Mouse (Mus musculus): Measurements from ENCODE around the gene Lgr6. TPM values are rescaled to one million over a fixed set of nuclear protein-coding genes. Genes with fewer than 3 reads are reported as not detected.

The Lgr6 gene
- polyA plus RNA-seq, 1 experiment from 2014 or later: 0.61 TPM

GRCm38 (mm10) chr1:135061300-135061699 lies 43.8 kb downstream of the Lgr6 start:
- ATAC-seq (replicated peaks): no peak
- Histone ChIP-seq H3K4me1 (no peaks in the 10 kb centered on the region), H3K4me2 (replicated peaks) (no peak overlapping the region), H3K4me3 (no peak overlapping the region), H3K27ac (replicated peaks) (no peak overlapping the region), H3K9ac (replicated peaks) (no peak overlapping the region), H3K36me3 (no peaks in the 10 kb centered on the region), H3K27me3 (no peaks in the 10 kb centered on the region), H3K9me3 (no peaks in the 10 kb centered on the region)
- 96% methylated on average over 6 of the region's 6 CpGs for WGBS

GRCm38 (mm10) chr1:135060174-135060573 lies 44.9 kb downstream of the Lgr6 start:
- H3K36me3 ChIP-seq: no peaks in the 10 kb centered on the region
- WGBS: 75% methylated on average over 6 of the region's 6 CpGs
- ATAC-seq (replicated peaks): no peak
- no peak overlapping the region for H3K4me2 ChIP-seq (replicated peaks)
- H3K9me3 ChIP-seq: no peaks in the 10 kb centered on the region
- no peak overlapping the region for H3K4me3 ChIP-seq
- H3K4me1 ChIP-seq: no peaks in the 10 kb centered on the region
- no peak overlapping the region for H3K27ac ChIP-seq (replicated peaks)
- no peaks in the 10 kb centered on the region for H3K27me3 ChIP-seq
- no peak overlapping the region for H3K9ac ChIP-seq (replicated peaks)

GRCm38 (mm10) chr1:135056901-135057300 lies 48.2 kb downstream of the Lgr6 start:
- no peaks in the 10 kb centered on the region for H3K36me3 ChIP-seq
- WGBS: 82% methylated on average over 8 of the region's 8 CpGs
- H3K9ac ChIP-seq (replicated peaks): no peak overlapping the region
- no peaks in the 10 kb centered on the region for H3K4me1 ChIP-seq
- no peak overlapping the region for H3K27ac ChIP-seq (replicated peaks)
- no peak overlapping the region for H3K4me3 ChIP-seq
- no peak for ATAC-seq (replicated peaks)
- H3K4me2 ChIP-seq (replicated peaks): no peak overlapping the region
- no peaks in the 10 kb centered on the region for H3K27me3 ChIP-seq
- H3K9me3 ChIP-seq: no peaks in the 10 kb centered on the region

GRCm38 (mm10) chr1:135054121-135054520 lies 51.0 kb downstream of the Lgr6 start:
- no peaks in the 10 kb centered on the region for H3K36me3 ChIP-seq
- WGBS: 88% methylated on average over 5 of the region's 5 CpGs
- H3K9ac ChIP-seq (replicated peaks): no peak overlapping the region
- H3K4me2 ChIP-seq (replicated peaks): no peak overlapping the region
- H3K27ac ChIP-seq (replicated peaks): no peak overlapping the region
- no peaks in the 10 kb centered on the region for H3K27me3 ChIP-seq
- no peak overlapping the region for H3K4me3 ChIP-seq
- no peaks in the 10 kb centered on the region for H3K4me1 ChIP-seq
- ATAC-seq (replicated peaks): no peak
- H3K9me3 ChIP-seq: no peaks in the 10 kb centered on the region

GRCm38 (mm10) chr1:135044439-135044838 lies 60.6 kb downstream of the Lgr6 start:
- no peak for ATAC-seq (replicated peaks)
- H3K4me3 ChIP-seq: no peak overlapping the region
- H3K9me3 ChIP-seq: no peaks in the 10 kb centered on the region
- no peak overlapping the region for H3K27ac ChIP-seq (replicated peaks)
- no peaks in the 10 kb centered on the region for H3K4me1 ChIP-seq
- WGBS: 93% methylated on average over 2 of the region's 2 CpGs
- no peak overlapping the region for H3K9ac ChIP-seq (replicated peaks)
- H3K27me3 ChIP-seq: no peaks in the 10 kb centered on the region
- no peaks in the 10 kb centered on the region for H3K36me3 ChIP-seq
- H3K4me2 ChIP-seq (replicated peaks): no peak overlapping the region

- Histone ChIP-seq H3K4me1 (0 out of 2 replicates have a peak, but pooled peaks cover 3% of the 10 kb centered on the region), H3K9ac (replicated peaks) (no peak overlapping the region), H3K36me3 (no peaks in the 10 kb centered on the region), H3K27ac (replicated peaks) (no peak overlapping the region), H3K4me2 (replicated peaks) (no peak overlapping the region), H3K27me3 (no peaks in the 10 kb centered on the region), H3K4me3 (no peak overlapping the region), H3K9me3 (no peaks in the 10 kb centered on the region)
- 91% methylated on average over 5 of the region's 5 CpGs for WGBS
- no peak for ATAC-seq (replicated peaks)
These were observed 68.8 kb downstream of the Lgr6 start for GRCm38 (mm10) chr1:135036297-135036696.

- WGBS: 28% methylated on average over 8 of the region's 8 CpGs
- Histone ChIP-seq H3K27me3 (no peaks in the 10 kb centered on the region), H3K36me3 (no peaks in the 10 kb centered on the region), H3K27ac (replicated peaks) (no peak overlapping the region), H3K4me3 (no peak overlapping the region), H3K4me1 (0 out of 2 replicates have a peak, but pooled peaks cover 3% of the 10 kb centered on the region), H3K9me3 (no peaks in the 10 kb centered on the region), H3K9ac (replicated peaks) (no peak overlapping the region), H3K4me2 (replicated peaks) (no peak overlapping the region)
- 0 out of 2 replicates have a peak, but pooled peaks have one; percentile 11 for ATAC-seq (replicated peaks)
These were observed 72.4 kb downstream of the Lgr6 start for GRCm38 (mm10) chr1:135032658-135033057.

GRCm38 (mm10) chr1:135030121-135030520 lies 75.0 kb downstream of the Lgr6 start:
- no peak overlapping the region for H3K27ac ChIP-seq (replicated peaks)
- no peak for ATAC-seq (replicated peaks)
- H3K9ac ChIP-seq (replicated peaks): no peak overlapping the region
- no peaks in the 10 kb centered on the region for H3K9me3 ChIP-seq
- H3K4me2 ChIP-seq (replicated peaks): no peak overlapping the region
- 0 out of 2 replicates have a peak, but pooled peaks cover 3% of the 10 kb centered on the region for H3K4me1 ChIP-seq
- no peak overlapping the region for H3K4me3 ChIP-seq
- H3K36me3 ChIP-seq: no peaks in the 10 kb centered on the region
- WGBS: 93% methylated on average over 2 of the region's 2 CpGs
- H3K27me3 ChIP-seq: no peaks in the 10 kb centered on the region

- Histone ChIP-seq H3K27ac (replicated peaks) (no peak overlapping the region), H3K4me2 (replicated peaks) (no peak overlapping the region), H3K4me1 (peaks cover 2% of the 10 kb centered on the region), H3K9me3 (no peaks in the 10 kb centered on the region), H3K9ac (replicated peaks) (no peak overlapping the region), H3K36me3 (no peaks in the 10 kb centered on the region), H3K27me3 (no peaks in the 10 kb centered on the region), H3K4me3 (no peak overlapping the region)
- ATAC-seq (replicated peaks): no peak
- 44% methylated on average over 1 of the region's 1 CpGs for WGBS
These were observed 78.8 kb downstream of the Lgr6 start for GRCm38 (mm10) chr1:135026275-135026674.

GRCm38 (mm10) chr1:135023583-135023982 lies 81.5 kb downstream of the Lgr6 start:
- ATAC-seq (replicated peaks): no peak
- 60% methylated on average over 1 of the region's 1 CpGs for WGBS
- no peak overlapping the region for H3K4me3 ChIP-seq

GRCm38 (mm10) chr1:135021936-135022335 lies 83.1 kb downstream of the Lgr6 start:
- H3K4me2 ChIP-seq (replicated peaks): no peak overlapping the region
- ATAC-seq (replicated peaks): no peak
- whole genome bisulfite sequencing: 79% methylated on average over 5 of the region's 5 CpGs
- H3K9me3 ChIP-seq: no peaks in the 10 kb centered on the region
- H3K27ac ChIP-seq (replicated peaks): no peak overlapping the region
- H3K4me3 ChIP-seq: no peak overlapping the region
- H3K36me3 ChIP-seq: no peaks in the 10 kb centered on the region
- H3K27me3 ChIP-seq: no peaks in the 10 kb centered on the region
- H3K4me1 ChIP-seq: peaks cover 23% of the 10 kb centered on the region
- H3K9ac ChIP-seq (replicated peaks): no peak overlapping the region

More at GRCm38 (mm10) chr1:135023583-135023982, 81.5 kb downstream of the Lgr6 start:
- Histone ChIP-seq H3K27ac (replicated peaks) (no peak overlapping the region), H3K9me3 (no peaks in the 10 kb centered on the region), H3K4me2 (replicated peaks) (no peak overlapping the region), H3K9ac (replicated peaks) (no peak overlapping the region), H3K4me1 (peaks cover 21% of the 10 kb centered on the region), H3K27me3 (no peaks in the 10 kb centered on the region), H3K36me3 (no peaks in the 10 kb centered on the region)

- H3K9me3 ChIP-seq: no peaks in the 10 kb centered on the region
- H3K36me3 ChIP-seq: no peaks in the 10 kb centered on the region
- no peak overlapping the region for H3K4me3 ChIP-seq
- H3K27me3 ChIP-seq: no peaks in the 10 kb centered on the region
- peaks cover 23% of the 10 kb centered on the region for H3K4me1 ChIP-seq
- WGBS: 21% methylated on average over 5 of the region's 5 CpGs
- H3K4me2 ChIP-seq (replicated peaks): no peak overlapping the region
- no peak for ATAC-seq (replicated peaks)
- H3K27ac ChIP-seq (replicated peaks): no peak overlapping the region
- no peak overlapping the region for H3K9ac ChIP-seq (replicated peaks)
These were observed 84.1 kb downstream of the Lgr6 start for GRCm38 (mm10) chr1:135020970-135021369.

GRCm38 (mm10) chr1:135020281-135020940 lies 84.7 kb downstream of the Lgr6 start:
- Histone ChIP-seq H3K4me3 (no peak overlapping the region), H3K4me2 (replicated peaks) (no peak overlapping the region), H3K27ac (replicated peaks) (no peak overlapping the region), H3K36me3 (no peaks in the 10 kb centered on the region), H3K9me3 (no peaks in the 10 kb centered on the region), H3K27me3 (no peaks in the 10 kb centered on the region), H3K4me1 (peaks cover 23% of the 10 kb centered on the region), H3K9ac (replicated peaks) (no peak overlapping the region)
- WGBS: 80% methylated on average over 5 of the region's 5 CpGs
- no peak for ATAC-seq (replicated peaks)
